Mouse (Mus musculus): ENCODE data around the gene Olfr822.

- TF ChIP-seq EP300 (IDR thresholded peaks at IDR 0.05; ENCODE audit: low read depth), result no peak
- TF ChIP-seq CTCF (IDR thresholded peaks at IDR 0.05; ENCODE audit: low read depth), result no peak
These were observed 41.0 kb upstream of the Olfr822 start, which contains the start of gene Olfr821 for GRCm38 (mm10) chr10:130030048-130030447.

Measured in liver, embryonic 14.5 days (tissue).